Mouse (Mus musculus): Measurements from ENCODE around the gene Acap2.

Gene Acap2

GRCm38 (mm10) chr16:31048194-31048593 lies 152.9 kb downstream of the Acap2 start:
- no peak for DNase-seq (ENCODE audit: low read depth, low spot score)

GRCm38 (mm10) chr16:31047186-31047898 lies 153.7 kb downstream of the Acap2 start:
- DNase-seq (ENCODE audit: low read depth, low spot score): no peak

- DNase-seq (ENCODE audit: low read depth, low spot score): no peak
These were observed 154.8 kb downstream of the Acap2 start for GRCm38 (mm10) chr16:31046217-31046659.

GRCm38 (mm10) chr16:31045211-31045610 lies 155.8 kb downstream of the Acap2 start:
- DNase-seq (ENCODE audit: low read depth, low spot score): no peak

GRCm38 (mm10) chr16:31043136-31043535 lies 157.9 kb downstream of the Acap2 start:
- DNase-seq (ENCODE audit: low read depth, low spot score): no peak
